Mouse (Mus musculus): ENCODE measurements around the gene Clcnkb.

GRCm38 (mm10) chr4:141455526-141455925 lies 39.7 kb upstream of the Clcnkb start:
- TF ChIP-seq POLR2A (IDR thresholded peaks at IDR 0.05; ENCODE audit: insufficient read depth, low read length), result no peak
- no peak for TF ChIP-seq EP300 (IDR thresholded peaks at IDR 0.05; ENCODE audit: insufficient read depth, low read depth, low read length)
- TF ChIP-seq CTCF (IDR thresholded peaks at IDR 0.05; ENCODE audit: low read depth, low read length), result no peak
